Mouse (Mus musculus): ENCODE results near the gene Lbx2. TPM values are rescaled to one million over a fixed set of nuclear protein-coding genes. Genes with fewer than 3 reads are reported as not detected.

The Lbx2 gene
- polyA plus RNA-seq, 1 experiment from 2014 or later, result 0.28 TPM

- Histone ChIP-seq H3K4me2 (ENCODE audit: low read length) (peak overlapping the region; percentile 85), H3K9ac (ENCODE audit: low read length) (peak overlapping the region; percentile 84), H3K4me1 (ENCODE audit: control insufficient read depth in 2 of 2, insufficient read depth in 2 of 2, low read length in 2 of 2) (peaks cover 12 to 32% of the 10 kb centered on the region in 2 experiments), H3K27me3 (ENCODE audit: control insufficient read depth, insufficient read depth, low read length) (no peaks in the 10 kb centered on the region), H3K27ac (replicated peaks in 1 of 2; ENCODE audit: control insufficient read depth in 1 of 2, insufficient read depth in 1 of 2, low read depth in 2 of 2, low read length in 2 of 2) (no peak overlapping the region), H3K4me3 (ENCODE audit: control insufficient read depth in 1 of 2, insufficient read depth in 1 of 2, low read depth in 1 of 2, low read length in 2 of 2) (peak overlapping the region; percentile 59 to 64), H3K36me3 (ENCODE audit: control insufficient read depth, insufficient read depth, low read length) (peaks cover 36% of the 10 kb centered on the region), H3K9me3 (ENCODE audit: control insufficient read depth, low read length) (no peaks in the 10 kb centered on the region)
- no peak for ATAC-seq (ENCODE audit: insufficient number of reproducible peaks, insufficient read depth, low FRiP score, low read depth)
- WGBS, result 70% methylated on average over 11 of the region's 11 CpGs
Measured at GRCm38 (mm10) chr6:83116373-83117164, 30.4 kb downstream of the Lbx2 start.

- Histone ChIP-seq H3K9me3 (ENCODE audit: control insufficient read depth, low read length) (no peaks in the 10 kb centered on the region), H3K27me3 (ENCODE audit: control insufficient read depth, insufficient read depth, low read length) (no peaks in the 10 kb centered on the region), H3K4me1 (ENCODE audit: control insufficient read depth in 2 of 2, insufficient read depth in 2 of 2, low read length in 2 of 2) (peaks cover 12 to 29% of the 10 kb centered on the region in 2 experiments), H3K4me3 (ENCODE audit: control insufficient read depth in 1 of 2, insufficient read depth in 1 of 2, low read depth in 1 of 2, low read length in 2 of 2) (no peak overlapping the region), H3K9ac (ENCODE audit: low read length) (no peak overlapping the region), H3K27ac (replicated peaks in 1 of 2; ENCODE audit: control insufficient read depth in 1 of 2, insufficient read depth in 1 of 2, low read depth in 2 of 2, low read length in 2 of 2) (no peak overlapping the region), H3K36me3 (ENCODE audit: control insufficient read depth, insufficient read depth, low read length) (peaks cover 33% of the 10 kb centered on the region), H3K4me2 (ENCODE audit: low read length) (no peak overlapping the region)
- ATAC-seq (ENCODE audit: insufficient number of reproducible peaks, insufficient read depth, low FRiP score, low read depth), result no peak
- WGBS, result 89% methylated on average over 4 of the region's 4 CpGs
Measured at GRCm38 (mm10) chr6:83117165-83117438, 30.9 kb downstream of the Lbx2 start.

GRCm38 (mm10) chr6:83117616-83118015 lies 31.4 kb downstream of the Lbx2 start:
- no peaks in the 10 kb centered on the region for H3K9me3 ChIP-seq (ENCODE audit: control insufficient read depth, low read length)
- peaks cover 32% of the 10 kb centered on the region for H3K36me3 ChIP-seq (ENCODE audit: control insufficient read depth, insufficient read depth, low read length)
- H3K4me2 ChIP-seq (ENCODE audit: low read length), result no peak overlapping the region
- 93% methylated on average over 13 of the region's 13 CpGs for WGBS
- no peak for ATAC-seq (ENCODE audit: insufficient number of reproducible peaks, insufficient read depth, low FRiP score, low read depth)
- no peak overlapping the region for H3K27ac ChIP-seq (replicated peaks in 1 of 2; ENCODE audit: control insufficient read depth in 1 of 2, insufficient read depth in 1 of 2, low read depth in 2 of 2, low read length in 2 of 2)
- H3K4me3 ChIP-seq (ENCODE audit: control insufficient read depth in 1 of 2, insufficient read depth in 1 of 2, low read depth in 1 of 2, low read length in 2 of 2), result no peak overlapping the region
- no peak overlapping the region for H3K9ac ChIP-seq (ENCODE audit: low read length)
- no peaks in the 10 kb centered on the region for H3K27me3 ChIP-seq (ENCODE audit: control insufficient read depth, insufficient read depth, low read length)
- H3K4me1 ChIP-seq (ENCODE audit: control insufficient read depth in 2 of 2, insufficient read depth in 2 of 2, low read length in 2 of 2), result peaks cover 15 to 32% of the 10 kb centered on the region in 2 experiments

GRCm38 (mm10) chr6:83118369-83118768 lies 32.2 kb downstream of the Lbx2 start:
- no peaks in the 10 kb centered on the region for H3K9me3 ChIP-seq (ENCODE audit: control insufficient read depth, low read length)
- no peak for ATAC-seq (ENCODE audit: insufficient number of reproducible peaks, insufficient read depth, low FRiP score, low read depth)
- no peak overlapping the region for H3K4me3 ChIP-seq (ENCODE audit: control insufficient read depth in 1 of 2, insufficient read depth in 1 of 2, low read depth in 1 of 2, low read length in 2 of 2)
- no peak overlapping the region for H3K27ac ChIP-seq (replicated peaks in 1 of 2; ENCODE audit: control insufficient read depth in 1 of 2, insufficient read depth in 1 of 2, low read depth in 2 of 2, low read length in 2 of 2)
- no peak overlapping the region for H3K9ac ChIP-seq (ENCODE audit: low read length)
- no peak overlapping the region for H3K4me2 ChIP-seq (ENCODE audit: low read length)
- H3K36me3 ChIP-seq (ENCODE audit: control insufficient read depth, insufficient read depth, low read length), result peaks cover 36% of the 10 kb centered on the region
- WGBS, result 82% methylated on average over 11 of the region's 11 CpGs
- H3K27me3 ChIP-seq (ENCODE audit: control insufficient read depth, insufficient read depth, low read length), result no peaks in the 10 kb centered on the region
- peaks cover 15 to 35% of the 10 kb centered on the region in 2 experiments for H3K4me1 ChIP-seq (ENCODE audit: control insufficient read depth in 2 of 2, insufficient read depth in 2 of 2, low read length in 2 of 2)

GRCm38 (mm10) chr6:83118825-83119733 lies 32.9 kb downstream of the Lbx2 start:
- Histone ChIP-seq H3K4me1 (ENCODE audit: control insufficient read depth in 2 of 2, insufficient read depth in 2 of 2, low read length in 2 of 2) (peaks cover 15 to 38% of the 10 kb centered on the region in 2 experiments), H3K4me3 (ENCODE audit: control insufficient read depth in 1 of 2, insufficient read depth in 1 of 2, low read depth in 1 of 2, low read length in 2 of 2) (no peak overlapping the region), H3K36me3 (ENCODE audit: control insufficient read depth, insufficient read depth, low read length) (peaks cover 38% of the 10 kb centered on the region), H3K9me3 (ENCODE audit: control insufficient read depth, low read length) (no peaks in the 10 kb centered on the region), H3K27me3 (ENCODE audit: control insufficient read depth, insufficient read depth, low read length) (no peaks in the 10 kb centered on the region), H3K4me2 (ENCODE audit: low read length) (no peak overlapping the region), H3K27ac (replicated peaks in 1 of 2; ENCODE audit: control insufficient read depth in 1 of 2, insufficient read depth in 1 of 2, low read depth in 2 of 2, low read length in 2 of 2) (no peak overlapping the region), H3K9ac (ENCODE audit: low read length) (no peak overlapping the region)
- no peak for ATAC-seq (ENCODE audit: insufficient number of reproducible peaks, insufficient read depth, low FRiP score, low read depth)
- WGBS, result 72% methylated on average over 14 of the region's 14 CpGs

- H3K4me1 ChIP-seq (ENCODE audit: control insufficient read depth in 2 of 2, insufficient read depth in 2 of 2, low read length in 2 of 2), result peaks cover 20 to 39% of the 10 kb centered on the region in 2 experiments
- H3K27ac ChIP-seq (replicated peaks in 1 of 2; ENCODE audit: control insufficient read depth in 1 of 2, insufficient read depth in 1 of 2, low read depth in 2 of 2, low read length in 2 of 2), result no peak overlapping the region
- no peak for ATAC-seq (ENCODE audit: insufficient number of reproducible peaks, insufficient read depth, low FRiP score, low read depth)
- H3K9ac ChIP-seq (ENCODE audit: low read length), result peak overlapping the region; percentile 79
- WGBS, result 79% methylated on average over 7 of the region's 7 CpGs
- no peak overlapping the region for H3K4me3 ChIP-seq (ENCODE audit: control insufficient read depth in 1 of 2, insufficient read depth in 1 of 2, low read depth in 1 of 2, low read length in 2 of 2)
- no peaks in the 10 kb centered on the region for H3K27me3 ChIP-seq (ENCODE audit: control insufficient read depth, insufficient read depth, low read length)
- H3K9me3 ChIP-seq (ENCODE audit: control insufficient read depth, low read length), result no peaks in the 10 kb centered on the region
- H3K4me2 ChIP-seq (ENCODE audit: low read length), result no peak overlapping the region
- peaks cover 38% of the 10 kb centered on the region for H3K36me3 ChIP-seq (ENCODE audit: control insufficient read depth, insufficient read depth, low read length)
Measured at GRCm38 (mm10) chr6:83119734-83120051, 33.5 kb downstream of the Lbx2 start.

GRCm38 (mm10) chr6:83120930-83121862 lies 35.0 kb downstream of the Lbx2 start, which contains the start of gene Wbp1:
TSS of gene Wbp1 (minus strand) at chr6:83121559.
- Histone ChIP-seq H3K27me3 (ENCODE audit: control insufficient read depth, insufficient read depth, low read length) (no peaks in the 10 kb centered on the region), H3K27ac (replicated peaks in 1 of 2; ENCODE audit: control insufficient read depth in 1 of 2, insufficient read depth in 1 of 2, low read depth in 2 of 2, low read length in 2 of 2) (peak within 1 kb of the TSS; percentile 88 to 89), H3K4me2 (ENCODE audit: low read length) (peak within 1 kb of the TSS; percentile 99), H3K36me3 (ENCODE audit: control insufficient read depth, insufficient read depth, low read length) (peaks cover 38% of the 10 kb centered on the region), H3K4me1 (ENCODE audit: control insufficient read depth in 2 of 2, insufficient read depth in 2 of 2, low read length in 2 of 2) (peaks cover 24 to 38% of the 10 kb centered on the region in 2 experiments), H3K9ac (ENCODE audit: low read length) (peak within 1 kb of the TSS; percentile 90), H3K9me3 (ENCODE audit: control insufficient read depth, low read length) (no peaks in the 10 kb centered on the region), H3K4me3 (ENCODE audit: control insufficient read depth in 1 of 2, insufficient read depth in 1 of 2, low read depth in 1 of 2, low read length in 2 of 2) (peak within 1 kb of the TSS; percentile 74 to 79)
- WGBS, result under 1% methylated on average over 38 of the region's 38 CpGs
- peak; percentile 94 for ATAC-seq (ENCODE audit: insufficient number of reproducible peaks, insufficient read depth, low FRiP score, low read depth)

Data from heart, embryonic 14.5 days (tissue).